ENCODE assay signal across 10 mouse cellular contexts in genomic region chr10:43467659-43468058, GRCm38 (mm10). TPM values are rescaled to one million over a fixed set of nuclear protein-coding genes. Genes with fewer than 3 reads are reported as not detected.
DNase-seq lines count a peak whose midpoint lies in the region; ATAC-seq and TF ChIP-seq lines count a peak whose summit lies in the region.
"Had no signal": no experiment of that assay in that cellular context is flagged by ENCODE, and none has a peak within 500 bp of the region (broad histone marks: within the 10 kb centered on the region; RNA-seq: fewer than 3 reads in every experiment).

No protein-coding gene starts in this region.

- H3K27me3 ChIP-seq in hindbrain, embryonic 12.5 days: no peaks in the 10 kb centered on the region
- H3K27me3 ChIP-seq in hindbrain, postnatal 0 days (ENCODE audit: insufficient read depth, low read length): no peaks in the 10 kb centered on the region
- no peaks in the 10 kb centered on the region for H3K27me3 ChIP-seq in embryonic facial prominence, embryonic 10.5 days (replicated peaks; ENCODE audit: low read depth, poor library complexity, severe bottlenecking)
- H3K27me3 ChIP-seq in liver, embryonic 16.5 days (ENCODE audit: control insufficient read depth, insufficient read depth, low read depth, low read length): no peaks in the 10 kb centered on the region
- H3K27me3 ChIP-seq: embryonic facial prominence, embryonic 15.5 days had no signal

- DNase-seq in hindbrain, postnatal 0 days (ENCODE audit: low spot score): no peak
- peak; percentile 26 for DNase-seq in embryonic facial prominence, embryonic 10.5 days (ENCODE audit: low spot score)
- DNase-seq in frontal cortex, postnatal 10 days (ENCODE audit: low spot score in 2 of 2): no peak
- no peak for DNase-seq in gastrocnemius, postnatal 36 days
- no peak for DNase-seq in layer of hippocampus, adult 8-10 months (ENCODE audit: low spot score in 2 of 2)
- DNase-seq: adrenal gland, adult 2 months had no signal

- H3K4me3 ChIP-seq in hindbrain, embryonic 12.5 days: no peak overlapping the region
- H3K4me3 ChIP-seq in hindbrain, postnatal 0 days (ENCODE audit: low read length): no peak overlapping the region
- no peak overlapping the region for H3K4me3 ChIP-seq in embryonic facial prominence, embryonic 10.5 days
- H3K4me3 ChIP-seq in liver, embryonic 16.5 days (ENCODE audit: low read depth, low read length): peak overlapping the region; percentile 16
- H3K4me3 ChIP-seq: embryonic facial prominence, embryonic 15.5 days had no signal

- H3K36me3 ChIP-seq in hindbrain, embryonic 12.5 days: no peaks in the 10 kb centered on the region
- H3K36me3 ChIP-seq in hindbrain, postnatal 0 days (ENCODE audit: insufficient read depth, low read length): no peaks in the 10 kb centered on the region
- H3K36me3 ChIP-seq in embryonic facial prominence, embryonic 10.5 days (replicated peaks): no peaks in the 10 kb centered on the region
- H3K36me3 ChIP-seq in liver, embryonic 16.5 days (ENCODE audit: control insufficient read depth, insufficient read depth): no peaks in the 10 kb centered on the region
- H3K36me3 ChIP-seq: embryonic facial prominence, embryonic 15.5 days had no signal

- no peaks in the 10 kb centered on the region for H3K4me1 ChIP-seq in hindbrain, embryonic 12.5 days
- no peaks in the 10 kb centered on the region for H3K4me1 ChIP-seq in hindbrain, postnatal 0 days (ENCODE audit: insufficient read depth, low read length)
- H3K4me1 ChIP-seq in embryonic facial prominence, embryonic 10.5 days: peaks cover 10% of the 10 kb centered on the region
- H3K4me1 ChIP-seq in liver, embryonic 16.5 days (ENCODE audit: control insufficient read depth, low read depth, low read length): no peaks in the 10 kb centered on the region; the same call in 1 of the 2 replicates
- H3K4me1 ChIP-seq: embryonic facial prominence, embryonic 15.5 days had no signal

- no peaks in the 10 kb centered on the region for H3K9me3 ChIP-seq in hindbrain, embryonic 12.5 days (replicated peaks)
- no peaks in the 10 kb centered on the region for H3K9me3 ChIP-seq in hindbrain, postnatal 0 days (ENCODE audit: low read length)
- no peaks in the 10 kb centered on the region for H3K9me3 ChIP-seq in embryonic facial prominence, embryonic 10.5 days
- no peaks in the 10 kb centered on the region for H3K9me3 ChIP-seq in liver, embryonic 16.5 days (replicated peaks; ENCODE audit: control insufficient read depth, low read length)
- H3K9me3 ChIP-seq: embryonic facial prominence, embryonic 15.5 days had no signal

- H3K9ac ChIP-seq in hindbrain, embryonic 12.5 days: no peak overlapping the region
- no peak overlapping the region for H3K9ac ChIP-seq in hindbrain, postnatal 0 days (replicated peaks; ENCODE audit: low read length)
- no peak overlapping the region for H3K9ac ChIP-seq in liver, embryonic 16.5 days (ENCODE audit: low read depth, low read length)
- H3K9ac ChIP-seq: embryonic facial prominence, embryonic 15.5 days had no signal

- 0 out of 2 replicates have a peak overlapping the region, but pooled peaks have one; percentile 23 for H3K4me2 ChIP-seq in hindbrain, embryonic 12.5 days (replicated peaks)
- no peak overlapping the region for H3K4me2 ChIP-seq in hindbrain, postnatal 0 days (ENCODE audit: low read depth, low read length)
- peak overlapping the region; percentile 46 for H3K4me2 ChIP-seq in liver, embryonic 16.5 days (ENCODE audit: low read depth, low read length)
- H3K4me2 ChIP-seq: embryonic facial prominence, embryonic 15.5 days had no signal

- no peak overlapping the region for H3K27ac ChIP-seq in hindbrain, embryonic 12.5 days
- H3K27ac ChIP-seq in hindbrain, postnatal 0 days: no peak overlapping the region
- no peak overlapping the region for H3K27ac ChIP-seq in embryonic facial prominence, embryonic 10.5 days (replicated peaks)
- H3K27ac ChIP-seq in liver, embryonic 16.5 days (ENCODE audit: low read length): no peak overlapping the region
- H3K27ac ChIP-seq: embryonic facial prominence, embryonic 15.5 days had no signal

- no peak for TF ChIP-seq CTCF in hindbrain, postnatal 0 days (IDR thresholded peaks at IDR 0.05; ENCODE audit: low read depth)

- intact Hi-C loops in gastrocnemius, postnatal 36 days (cut with DNase I): no loop called here

- WGBS in hindbrain, embryonic 12.5 days: 40% methylated on average over 13 of the region's 13 CpGs
- WGBS in hindbrain, postnatal 0 days: 50% methylated on average over 13 of the region's 13 CpGs
- WGBS in embryonic facial prominence, embryonic 10.5 days: 42% methylated on average over 13 of the region's 13 CpGs
- WGBS in liver, embryonic 16.5 days (ENCODE audit: insufficient replicate concordance): 26% methylated on average over 13 of the region's 13 CpGs

- ATAC-seq in hindbrain, embryonic 12.5 days (ENCODE audit: low FRiP score): no peak
- no peak for ATAC-seq in hindbrain, postnatal 0 days
- ATAC-seq in CD4-positive, CD25-positive, alpha-beta regulatory T cell, adult 4 months: peak; percentile 74
- peak; percentile 27; the same call in 1 of the 2 replicates for ATAC-seq in liver, embryonic 16.5 days (ENCODE audit: low read depth)

RNA-seq across cellular contexts. Expression of gene Bend3, which starts 11.0 kb away (rescaled TPM):
- 6.7 and 7.3 TPM in 2 replicates for polyA plus RNA-seq in hindbrain, embryonic 12.5 days (2016; fragmentation: Nextera tagmentation; extraction: Ambion mirVana)
- total RNA-seq in hindbrain, postnatal 0 days (2014; rRNA removed): 10.7 and 11.9 TPM in 2 replicates
- polyA plus RNA-seq in hindbrain, postnatal 0 days (2015; fragmentation: Nextera tagmentation; extraction: Ambion mirVana): 1.5 and 2.2 TPM in 2 replicates
- under 1 TPM; 0.48 to 0.91 TPM for polyA plus RNA-seq in CD4-positive, CD25-positive, alpha-beta regulatory T cell, adult 4 months (2017; shearing (Covaris generic))
- polyA plus RNA-seq in embryonic facial prominence, embryonic 10.5 days (2016; fragmentation: Nextera tagmentation; extraction: Ambion mirVana): 9.1 and 10.8 TPM in 2 replicates
- polyA plus RNA-seq in liver, embryonic 16.5 days (2015; fragmentation: Nextera tagmentation; extraction: Ambion mirVana): 0.60 and 0.96 TPM in 2 replicates
- 1 to 10 TPM; 3.6 to 4.9 TPM for total RNA-seq in gastrocnemius, postnatal 36 days (2021)
- total RNA-seq in layer of hippocampus, adult 8-10 months (2022): 1 to 10 TPM; 4.6 to 7.2 (median 6.1) TPM

RNA-seq across cellular contexts. Expression of gene Gm9803, which starts 56.2 kb away (rescaled TPM):
- 10.1 and 22.2 TPM in 2 replicates for polyA plus RNA-seq in hindbrain, embryonic 12.5 days (2016; fragmentation: Nextera tagmentation; extraction: Ambion mirVana)
- total RNA-seq in hindbrain, postnatal 0 days (2014; rRNA removed): 6.3 and 30.1 TPM in 2 replicates
- 18.1 and 18.9 TPM in 2 replicates for polyA plus RNA-seq in hindbrain, postnatal 0 days (2015; fragmentation: Nextera tagmentation; extraction: Ambion mirVana)
- 10 to 100 TPM; 28.0 to 34.3 TPM for polyA plus RNA-seq in CD4-positive, CD25-positive, alpha-beta regulatory T cell, adult 4 months (2017; shearing (Covaris generic))
- polyA plus RNA-seq in embryonic facial prominence, embryonic 10.5 days (2016; fragmentation: Nextera tagmentation; extraction: Ambion mirVana): 13.9 and 14.3 TPM in 2 replicates
- polyA plus RNA-seq in liver, embryonic 16.5 days (2015; fragmentation: Nextera tagmentation; extraction: Ambion mirVana): 2.9 and 6.0 TPM in 2 replicates
- 1 to 10 TPM; 5.4 to 9.2 TPM for total RNA-seq in gastrocnemius, postnatal 36 days (2021)
- 10 to 100 TPM in 2 of 4 experiments, 1 to 10 TPM in 2; 6.6 to 17.1 (median 11.8) TPM for total RNA-seq in layer of hippocampus, adult 8-10 months (2022)

Comparison
In these comparisons a context has a peak if more than half of its experiments do, and no peak if none do; other contexts are left out.
1. ATAC-seq: peak in CD4-positive, CD25-positive, alpha-beta regulatory T cell, adult 4 months (single experiment) and liver, embryonic 16.5 days (single experiment); none in hindbrain, embryonic 12.5 days (single experiment) and hindbrain, postnatal 0 days (single experiment).